Mouse (Mus musculus) embryo, embryonic 11.5 days (tissue): ENCODE measurements around the gene Otol1.
A peak's percentile ranks its signal among the peaks of the same experiment; 100 is the strongest.

Source experiments
- DNase-seq: peaks from one replicate; pipeline ENCODE4 v3.0.0-alpha.2; 2012; ENCODE audit warnings: low read depth, low spot score

Gene Otol1

DNA sequence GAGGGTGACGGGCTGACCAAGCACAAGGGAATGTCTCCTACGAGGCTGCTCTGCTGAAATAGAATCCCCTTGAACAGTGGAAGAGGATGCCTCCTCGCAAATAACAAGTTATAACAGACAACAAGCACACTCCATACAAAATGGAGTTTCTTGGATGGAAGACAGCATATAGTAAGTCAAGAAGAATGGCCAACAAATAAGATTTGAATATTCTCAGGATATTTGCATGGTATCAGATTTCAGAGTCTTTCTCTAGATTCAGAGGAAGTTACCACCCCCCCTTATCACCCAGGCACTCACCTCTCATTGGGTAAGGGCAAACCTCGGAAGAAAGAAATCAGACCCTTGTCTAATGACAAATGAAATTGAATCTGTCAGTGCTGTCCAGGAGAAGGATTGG lies at the start of gene Otol1:
TSS of gene Otol1 (plus strand) at position 301 of the 400 bp plus-strand sequence.
- DNase-seq, result no peak

DNA sequence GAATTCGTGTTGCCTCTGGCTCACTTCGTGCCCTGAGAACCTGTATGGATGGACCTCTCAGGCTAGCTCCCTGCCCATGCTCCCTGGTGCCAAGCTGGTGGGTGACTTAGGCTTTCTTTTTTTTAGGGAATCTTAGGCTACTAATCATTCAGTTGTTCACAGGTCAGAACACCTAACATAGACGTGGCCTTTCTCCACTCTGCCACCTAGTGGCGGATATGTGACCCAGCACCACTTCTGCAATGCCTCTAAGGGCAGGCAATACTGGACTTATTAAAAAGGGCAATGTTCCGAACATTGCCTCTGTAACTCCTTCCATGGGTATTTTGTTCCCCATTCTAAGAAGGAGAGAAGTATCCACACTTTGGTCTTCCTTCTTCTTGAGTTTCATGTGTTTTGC lies 45.2 kb upstream of the Otol1 start:
- DNase-seq, result peak; percentile 30

DNA sequence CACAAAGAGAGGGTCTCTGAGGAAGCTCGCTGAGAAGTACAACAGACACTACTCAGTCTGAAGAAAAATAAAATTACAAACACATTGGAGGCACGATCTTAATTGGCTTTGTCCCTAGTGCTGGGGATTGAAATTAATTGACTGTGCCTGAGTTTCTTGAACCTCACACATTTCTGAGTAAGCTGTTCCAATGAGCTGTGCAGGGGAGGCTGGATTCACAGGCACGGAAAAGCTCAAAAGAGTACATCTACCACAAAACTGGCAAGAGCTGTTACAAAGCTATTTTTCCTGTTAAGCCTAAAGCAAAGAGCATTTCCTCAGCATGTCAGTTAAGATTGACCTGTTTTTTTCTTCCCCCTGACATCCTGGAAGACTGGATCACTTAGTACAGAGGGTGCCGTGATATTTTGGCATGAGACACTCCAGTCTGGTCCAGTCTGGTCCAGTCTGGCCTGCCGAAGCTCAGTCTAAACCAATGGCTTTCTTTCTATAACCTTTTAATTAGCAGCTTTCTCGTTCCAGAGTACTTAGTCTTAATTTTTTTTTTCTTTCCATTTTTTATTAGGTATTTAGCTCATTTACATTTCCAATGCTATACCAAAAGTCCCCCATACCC lies 35.8 kb upstream of the Otol1 start:
- DNase-seq, result no peak

DNA sequence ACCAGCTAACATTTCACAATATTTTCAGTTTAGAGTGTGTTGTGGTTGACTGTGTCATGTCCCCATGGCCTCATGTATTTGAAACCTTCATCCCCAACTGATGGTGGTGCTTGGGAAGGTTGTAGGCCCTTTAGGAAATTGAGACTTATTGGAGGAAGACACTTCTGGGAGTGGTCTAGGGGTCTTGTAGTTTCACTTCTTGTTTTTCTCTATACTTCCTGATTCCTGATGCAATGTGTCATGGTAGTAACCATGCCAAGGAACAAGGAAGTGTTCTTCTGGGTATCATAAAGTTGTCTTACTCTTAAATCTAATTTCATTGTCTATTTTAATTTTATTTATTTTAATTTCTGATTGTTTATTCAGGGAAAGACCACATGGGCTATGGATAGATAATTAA lies 29.3 kb upstream of the Otol1 start:
- DNase-seq, result no peak

DNA sequence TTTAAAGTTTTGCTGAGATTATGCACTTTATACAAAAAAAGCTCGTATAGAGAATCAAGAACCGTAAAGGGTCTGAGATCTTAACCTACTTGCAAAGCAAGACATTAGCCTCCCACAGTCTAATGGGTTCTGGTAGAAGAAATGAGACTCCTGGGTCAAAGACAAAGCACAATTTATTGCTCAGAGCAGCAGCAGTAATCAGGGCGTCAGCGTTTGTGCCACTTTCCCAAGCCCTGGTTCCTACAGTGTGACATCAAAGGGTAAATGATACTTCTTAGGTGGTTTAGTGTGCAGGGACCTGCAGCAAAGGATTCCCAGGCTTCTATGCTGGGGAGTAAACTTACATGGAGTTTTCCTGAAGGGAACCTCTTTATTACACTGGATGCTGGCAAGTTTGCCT lies 13.6 kb upstream of the Otol1 start:
- DNase-seq, result no peak

DNA sequence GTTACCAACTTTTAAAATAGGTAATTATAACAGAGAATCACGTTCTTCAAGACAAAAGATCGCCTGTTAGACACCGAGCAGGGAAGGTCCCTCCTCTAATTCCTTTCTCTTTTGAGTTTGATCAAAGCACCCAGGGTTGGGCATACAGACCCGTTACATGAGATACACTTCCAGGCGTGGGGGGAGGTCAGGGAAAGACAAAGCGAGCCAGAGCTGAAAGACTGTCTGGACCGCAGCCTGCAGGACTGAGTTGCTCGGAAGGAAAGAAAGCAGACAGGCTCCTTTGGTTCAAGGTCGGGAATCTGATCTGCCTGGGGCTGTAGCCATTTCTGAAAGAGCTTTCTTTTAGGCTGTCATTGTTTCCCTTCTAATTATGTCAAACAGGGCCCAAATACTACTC lies 5.9 kb upstream of the Otol1 start:
- peak; percentile 8 for DNase-seq

DNA sequence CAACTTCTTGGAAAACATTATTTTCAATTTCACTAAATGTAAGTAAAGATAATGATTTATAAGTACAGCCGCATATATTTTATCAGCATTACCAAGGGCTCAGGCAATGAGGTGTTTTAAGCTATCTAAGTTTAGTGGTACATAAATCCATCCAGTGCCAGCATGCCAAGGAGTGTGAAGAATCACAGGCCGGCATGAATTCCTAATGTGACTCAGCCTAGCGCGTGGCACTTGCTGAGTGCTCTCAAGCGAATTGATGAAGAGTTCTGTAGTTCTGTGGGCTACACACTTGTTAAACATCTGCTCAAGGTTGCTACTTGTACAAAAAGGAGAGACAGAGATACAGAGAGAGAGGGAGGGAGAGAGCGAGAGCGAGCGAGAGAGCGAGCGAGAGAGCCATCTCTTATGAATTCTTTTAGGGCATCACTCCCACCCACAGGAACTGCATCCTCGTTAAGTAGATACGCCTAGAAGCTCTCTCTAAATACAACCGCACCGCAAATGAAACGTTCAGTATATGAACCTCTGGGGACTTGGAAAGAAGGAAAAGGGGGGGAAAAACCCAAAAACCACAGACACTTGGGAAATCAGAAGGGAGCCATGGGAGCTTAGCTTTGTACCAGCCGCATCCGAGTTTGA lies 4.2 kb upstream of the Otol1 start:
- no peak for DNase-seq

DNA sequence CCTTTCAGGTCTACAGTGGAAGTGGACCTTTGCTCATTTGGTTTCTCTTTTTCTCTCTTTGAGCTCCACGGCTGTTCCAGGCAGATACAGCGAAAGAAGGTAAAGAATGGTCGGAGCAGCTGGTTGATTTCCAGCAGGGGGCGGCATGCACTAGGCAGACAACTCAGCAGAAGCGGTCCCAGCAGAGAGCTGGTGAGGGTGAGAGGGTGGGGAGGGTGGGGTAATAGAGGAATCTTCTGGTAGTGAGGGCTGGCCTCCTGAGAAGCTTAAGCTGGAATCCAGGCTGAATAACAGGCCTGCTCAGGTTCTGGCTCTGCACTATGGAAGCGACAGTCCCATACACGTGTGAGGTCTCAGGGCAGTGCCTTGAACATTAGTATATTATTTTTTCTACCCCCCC lies 3.5 kb upstream of the Otol1 start:
- DNase-seq, result peak; percentile 32

DNA sequence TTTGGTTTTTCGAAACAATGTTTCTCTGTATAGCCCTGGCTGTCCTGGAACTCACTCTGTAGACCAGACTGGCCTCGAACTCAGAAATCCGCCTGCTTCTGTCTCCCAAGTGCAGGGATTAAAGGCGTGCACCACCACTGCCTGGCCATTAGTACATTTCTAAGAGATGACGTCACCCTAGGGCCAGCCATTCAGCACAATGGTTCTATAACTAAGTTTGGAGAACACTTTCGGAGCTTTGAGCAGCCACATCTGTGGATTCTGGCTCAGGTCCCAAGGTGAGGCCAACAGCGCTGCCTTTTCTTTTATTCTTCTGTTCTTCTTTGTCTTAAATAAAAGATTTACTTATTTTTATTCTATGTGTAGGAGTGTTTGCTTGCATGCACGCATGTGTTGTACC lies 3.0 kb upstream of the Otol1 start:
- DNase-seq, result no peak

DNA sequence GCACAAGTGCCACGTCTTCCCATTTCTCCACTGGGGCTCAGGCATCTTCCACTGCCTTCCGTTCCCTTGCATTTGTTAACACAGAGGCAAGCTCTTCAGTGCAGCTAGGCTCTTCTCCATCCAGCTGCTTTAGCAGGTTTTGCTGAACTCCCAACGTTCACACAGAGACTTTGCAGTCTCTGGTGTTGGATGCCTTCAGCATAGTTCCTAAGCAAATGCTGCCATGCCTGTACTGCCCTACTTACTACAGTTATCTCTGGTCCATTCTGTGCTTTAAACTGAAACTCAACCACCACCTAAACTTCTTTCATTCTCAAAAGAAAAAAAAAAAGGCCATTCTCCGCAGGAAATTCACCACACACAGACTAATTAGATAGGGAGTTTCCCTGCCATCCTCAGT lies 5.2 kb downstream of the Otol1 start:
- no peak for DNase-seq

DNA sequence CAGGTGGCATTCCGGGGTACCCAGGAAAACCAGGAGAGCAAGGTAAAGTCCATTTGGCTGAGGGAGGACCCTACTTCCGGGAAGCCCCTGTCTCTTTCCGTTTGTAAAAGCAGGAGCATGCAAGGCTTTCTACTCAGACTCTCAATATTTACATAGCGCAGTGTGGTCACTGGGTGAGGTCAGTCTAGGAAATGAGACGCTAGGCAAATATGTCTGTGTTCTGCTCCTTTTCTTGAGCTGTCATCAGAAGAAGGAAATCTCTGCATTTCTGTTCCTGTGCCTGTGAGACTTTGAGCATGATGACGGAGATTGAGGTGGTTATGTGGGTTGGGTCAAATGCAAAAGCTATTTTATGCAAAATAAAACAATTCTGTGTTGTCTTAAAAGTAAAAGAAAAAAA lies 19.2 kb downstream of the Otol1 start:
- no peak for DNase-seq

DNA sequence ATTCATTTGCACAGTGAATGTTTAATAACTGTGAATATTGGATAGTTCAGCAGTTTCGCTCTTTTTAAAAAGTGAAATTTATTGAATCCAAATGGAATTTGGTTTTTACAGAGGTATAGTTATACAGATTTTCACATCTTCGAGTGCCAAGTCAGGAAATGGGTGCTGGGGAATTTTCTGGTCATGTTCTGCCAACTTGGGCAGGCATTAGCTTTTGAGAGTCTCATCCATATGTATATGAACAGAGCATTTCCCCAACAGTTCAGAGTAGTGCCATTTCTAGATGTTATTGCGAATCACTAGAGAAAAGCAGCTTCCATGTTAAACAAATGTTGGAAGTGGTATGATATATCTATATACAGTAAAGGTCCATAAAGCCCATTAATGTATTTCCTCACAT lies 21.8 kb downstream of the Otol1 start:
- DNase-seq, result no peak

DNA sequence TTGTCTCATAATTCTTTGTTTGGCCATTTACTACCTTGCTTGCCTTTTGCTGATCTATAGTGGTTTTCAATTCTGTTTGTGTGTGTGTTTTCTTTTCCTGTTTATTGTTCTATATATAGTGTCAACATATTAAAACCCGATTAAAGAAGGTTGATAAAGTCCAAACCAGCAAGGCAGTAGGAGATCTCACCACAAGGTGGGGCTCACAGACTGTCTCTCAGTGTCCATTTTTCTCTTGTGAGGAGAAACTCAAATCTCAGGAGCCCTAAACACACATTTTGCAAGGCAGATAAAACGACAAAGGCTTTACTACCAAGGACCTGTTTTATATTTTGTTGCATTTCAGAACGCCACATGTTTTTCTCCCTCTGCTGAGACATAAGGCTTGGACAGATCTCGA lies 28.2 kb downstream of the Otol1 start:
- DNase-seq, result peak; percentile 7
